Mouse (Mus musculus) heart, embryonic 13.5 days (tissue): Measurements from ENCODE around the gene Hmgb1. TPM values are rescaled to one million over a fixed set of nuclear protein-coding genes. Genes with fewer than 3 reads are reported as not detected.

Source experiments
- ATAC-seq: fragments of 200-750 bp; cut with Nextera tagmentation; 2 replicates; pipeline ENCODE4 v1.8.0; 2017; ENCODE audit warnings: moderate TSS enrichment; ENCODE audit not compliant: insufficient number of reproducible peaks, low FRiP score, low TSS enrichment; ENCODE audit errors: extremely low read depth
- H3K27ac ChIP-seq: fragments of 300-500 bp; sonication (generic); replicated peaks from 2 replicates; pipeline ENCODE4 v1.5.1; 2015; ENCODE audit warnings: moderate library complexity, mild to moderate bottlenecking, inconsistent platforms
- H3K27me3 ChIP-seq: fragments of 300-500 bp; sonication (generic); replicated peaks from 2 replicates; pipeline ENCODE4 v1.6.1; 2015; ENCODE audit warnings: mild to moderate bottlenecking, inconsistent platforms
- H3K36me3 ChIP-seq: fragments of 300-500 bp; sonication (generic); 2 replicates; pipeline ENCODE4 v1.6.1; 2015; ENCODE audit warnings: mild to moderate bottlenecking, inconsistent platforms
- H3K4me1 ChIP-seq: fragments of 300-500 bp; sonication (generic); 2 replicates; pipeline ENCODE4 v1.6.1; 2015; ENCODE audit warnings: inconsistent platforms
- H3K4me2 ChIP-seq: fragments of 300-500 bp; sonication (generic); 2 replicates; pipeline ENCODE4 v1.6.1; 2015; ENCODE audit warnings: inconsistent platforms, mild to moderate bottlenecking, moderate library complexity
- H3K4me3 ChIP-seq: fragments of 300-500 bp; sonication (generic); 2 replicates; pipeline ENCODE4 v1.5.1; 2015; ENCODE audit warnings: moderate library complexity, mild to moderate bottlenecking, inconsistent platforms
- H3K9ac ChIP-seq: fragments of 300-500 bp; sonication (generic); 2 replicates; pipeline ENCODE4 v1.6.1; 2015; ENCODE audit warnings: inconsistent platforms, mild to moderate bottlenecking, moderate library complexity
- H3K9me3 ChIP-seq: fragments of 300-500 bp; sonication (generic); 2 replicates; pipeline ENCODE4 v1.6.1; 2016; ENCODE audit warnings: inconsistent platforms
- WGBS: fragments of 180-500 bp; shearing (Covaris S2); methylation state at CpG from one replicate; pipeline ENCODE4 v1.1.7; 2015; ENCODE audit warnings: mixed read lengths; 5-methylcytosine and 5-hydroxymethylcytosine counted together
- polyA plus RNA-seq: library from polyadenylated mRNA; unstranded; fragments of >200 nt; fragmentation: Nextera tagmentation; extraction: Ambion mirVana; gene quantifications from 2 replicates; pipeline ENCODE4 v1.2.1, GENCODE M21; 2015

The Hmgb1 gene
- polyA plus RNA-seq, 1 experiment from 2014 or later, result 675 TPM

DNA sequence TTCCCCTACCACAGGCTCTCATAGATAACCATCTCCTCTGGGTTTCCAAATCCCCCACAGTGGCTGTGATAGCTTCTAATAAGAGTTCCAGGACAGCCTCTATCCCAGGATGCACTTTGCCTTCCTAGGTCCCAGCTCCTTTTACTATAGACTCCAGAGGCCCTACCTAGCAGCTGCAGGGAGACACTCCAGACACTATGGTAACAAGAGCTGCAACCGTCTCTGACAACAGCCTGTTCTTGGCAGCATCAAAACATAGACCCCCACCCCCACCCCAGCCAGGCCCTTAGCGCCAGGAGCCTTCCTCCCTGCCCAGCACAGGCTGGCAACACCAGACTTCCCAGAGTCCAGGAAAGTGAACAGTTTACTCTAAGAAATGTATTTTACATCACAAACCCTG lies 181.2 kb downstream of the Hmgb1 start:
- Histone ChIP-seq H3K27ac (no peak overlapping the region), H3K4me3 (no peak overlapping the region), H3K27me3 (no peaks in the 10 kb centered on the region), H3K4me1 (peaks cover 28% of the 10 kb centered on the region), H3K9me3 (no peaks in the 10 kb centered on the region), H3K4me2 (no peak overlapping the region), H3K9ac (no peak overlapping the region), H3K36me3 (no peaks in the 10 kb centered on the region)
- 25% methylated on average over 2 of the region's 2 CpGs for WGBS
- ATAC-seq, result no peak

DNA sequence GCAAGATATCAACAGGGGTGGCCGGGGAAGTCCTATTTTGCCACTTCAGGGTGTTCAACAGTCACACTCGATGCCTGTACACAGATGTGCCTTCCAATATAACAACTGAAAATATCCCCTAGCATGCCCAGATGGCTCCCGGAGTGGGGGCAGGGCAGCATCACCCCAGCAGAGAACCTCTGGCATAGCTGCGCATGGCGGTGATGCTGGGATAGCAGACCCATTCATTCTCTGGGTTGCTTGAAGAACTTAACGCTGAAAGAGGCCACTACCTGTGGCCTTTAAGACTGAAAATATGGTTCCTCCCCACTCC lies 181.5 kb downstream of the Hmgb1 start:
- no peak overlapping the region for H3K9ac ChIP-seq
- peaks cover 25% of the 10 kb centered on the region for H3K4me1 ChIP-seq
- 66% methylated on average over 6 of the region's 6 CpGs for WGBS
- no peak overlapping the region for H3K27ac ChIP-seq
- H3K36me3 ChIP-seq, result no peaks in the 10 kb centered on the region
- H3K9me3 ChIP-seq, result no peaks in the 10 kb centered on the region
- no peak for ATAC-seq
- no peak overlapping the region for H3K4me2 ChIP-seq
- no peak overlapping the region for H3K4me3 ChIP-seq
- H3K27me3 ChIP-seq, result no peaks in the 10 kb centered on the region

- Histone ChIP-seq H3K27ac (no peak overlapping the region), H3K4me3 (no peak overlapping the region), H3K36me3 (no peaks in the 10 kb centered on the region), H3K9me3 (no peaks in the 10 kb centered on the region), H3K4me1 (peaks cover 19% of the 10 kb centered on the region), H3K9ac (no peak overlapping the region), H3K27me3 (no peaks in the 10 kb centered on the region), H3K4me2 (no peak overlapping the region)
- 69% methylated on average over 20 of the region's 20 CpGs for WGBS
- no peak for ATAC-seq
Observed at GRCm38 (mm10) chr5:149002034-149002802, 182.1 kb downstream of the Hmgb1 start.

GRCm38 (mm10) chr5:148999802-149000201 lies 184.5 kb downstream of the Hmgb1 start:
- ATAC-seq, result no peak
- Histone ChIP-seq H3K4me1 (peaks cover 14% of the 10 kb centered on the region), H3K36me3 (no peaks in the 10 kb centered on the region), H3K9me3 (no peaks in the 10 kb centered on the region), H3K4me2 (no peak overlapping the region), H3K4me3 (no peak overlapping the region), H3K9ac (no peak overlapping the region), H3K27me3 (no peaks in the 10 kb centered on the region), H3K27ac (no peak overlapping the region)
- 87% methylated on average over 7 of the region's 7 CpGs for WGBS

- Histone ChIP-seq H3K4me2 (no peak overlapping the region), H3K9ac (no peak overlapping the region), H3K4me1 (peaks cover 21% of the 10 kb centered on the region), H3K27me3 (no peaks in the 10 kb centered on the region), H3K36me3 (no peaks in the 10 kb centered on the region), H3K27ac (no peak overlapping the region), H3K4me3 (no peak overlapping the region), H3K9me3 (no peaks in the 10 kb centered on the region)
- no peak for ATAC-seq
- WGBS, result 53% methylated on average over 14 of the region's 14 CpGs
Observed at GRCm38 (mm10) chr5:148998512-148998911, 185.8 kb downstream of the Hmgb1 start.

GRCm38 (mm10) chr5:148996709-148997037 lies 187.6 kb downstream of the Hmgb1 start:
- no peak for ATAC-seq
- WGBS, result 66% methylated on average over 4 of the region's 4 CpGs
- no peak overlapping the region for H3K27ac ChIP-seq

More at GRCm38 (mm10) chr5:148996709-148997037, 187.6 kb downstream of the Hmgb1 start:
- Histone ChIP-seq H3K9ac (no peak overlapping the region), H3K4me3 (no peak overlapping the region), H3K4me1 (peaks cover 13% of the 10 kb centered on the region), H3K27me3 (no peaks in the 10 kb centered on the region), H3K9me3 (no peaks in the 10 kb centered on the region), H3K4me2 (no peak overlapping the region), H3K36me3 (no peaks in the 10 kb centered on the region)

Other genes with a start within 250 kb of the Hmgb1 start
- 1.7 and 2.3 TPM in 2 replicates for gene Gm42791, start 189.3 kb downstream of the Hmgb1 start, polyA plus RNA-seq
- gene Uspl1, start 139 bp downstream of the Hmgb1 start, polyA plus RNA-seq, result 29.4 and 30.1 TPM in 2 replicates
- 7.2 and 8.1 TPM in 2 replicates for gene Alox5ap, start 80.3 kb upstream of the Hmgb1 start, polyA plus RNA-seq
- gene Medag, start 227.3 kb upstream of the Hmgb1 start, polyA plus RNA-seq, result 1.6 and 1.8 TPM in 2 replicates